Mouse (Mus musculus) embryonic facial prominence, embryonic 14.5 days (tissue): ENCODE measurements at regions not wholly inside any gene's neighbourhood (a gene's known extent, or its start where the extent isn't known, plus 50 kb on each side); places are given as distances from the start of the nearest gene placed in this dataset.

Experiments used
- ATAC-seq: fragments of 200-750 bp; cut with Nextera tagmentation; 2 replicates; pipeline ENCODE4 v1.8.0; 2017; ENCODE audit warnings: low read depth, moderate number of reproducible peaks, moderate TSS enrichment
- DNase-seq: peaks from one replicate; pipeline ENCODE4 v3.0.0-alpha.2; 2015; ENCODE audit warnings: low spot score
- H3K27ac ChIP-seq: fragments of 300-500 bp; sonication (generic); replicated peaks from 2 replicates; pipeline ENCODE4 v1.5.1; 2014; ENCODE audit warnings: low read depth, mild to moderate bottlenecking, low read length, moderate library complexity
- H3K27me3 ChIP-seq: fragments of 300-500 bp; sonication (generic); replicated peaks from 2 replicates; pipeline ENCODE4 v1.6.1; 2014; ENCODE audit warnings: low read length; ENCODE audit not compliant: control insufficient read depth, insufficient read depth
- H3K36me3 ChIP-seq: fragments of 300-500 bp; sonication (generic); 2 replicates; pipeline ENCODE4 v1.6.1; 2014; ENCODE audit warnings: low read length, mixed read lengths; ENCODE audit not compliant: control insufficient read depth, insufficient read depth
- H3K4me1 ChIP-seq: fragments of 300-500 bp; sonication (generic); 2 replicates; pipeline ENCODE4 v1.6.1; 2014; ENCODE audit warnings: antibody characterized with exemption, low read length; ENCODE audit not compliant: control insufficient read depth, insufficient read depth
- H3K4me2 ChIP-seq: fragments of 300-500 bp; sonication (generic); 2 replicates; pipeline ENCODE4 v1.6.1; 2014; ENCODE audit warnings: low read depth, mild to moderate bottlenecking, low read length, moderate library complexity, mixed read lengths
- H3K4me3 ChIP-seq: fragments of 300-500 bp; sonication (generic); 2 replicates; pipeline ENCODE4 v1.5.1; 2014; ENCODE audit warnings: low read depth, mild to moderate bottlenecking, low read length
- H3K9ac ChIP-seq: fragments of 300-500 bp; sonication (generic); 2 replicates; pipeline ENCODE4 v1.6.1; 2014; ENCODE audit warnings: low read depth, mild to moderate bottlenecking, low read length, moderate library complexity, mixed read lengths
- H3K9me3 ChIP-seq: fragments of 300-500 bp; sonication (generic); 2 replicates; pipeline ENCODE4 v1.6.1; 2016; ENCODE audit warnings: low read length; ENCODE audit not compliant: control insufficient read depth
- WGBS: fragments of 180-500 bp; shearing (Covaris S2); extraction: QIAGEN DNeasy Blood & Tissue Kit; methylation state at CpG from one replicate; pipeline ENCODE4 v1.1.7; 2014; 5-methylcytosine and 5-hydroxymethylcytosine counted together

GRCm38 (mm10) chr10:116697628-116698316, 116.5 kb upstream of the Cnot2 start:
- Histone ChIP-seq H3K4me3 (no peak overlapping the region), H3K27ac (no peak overlapping the region), H3K4me2 (no peak overlapping the region), H3K4me1 (no peaks in the 10 kb centered on the region), H3K9ac (no peak overlapping the region), H3K9me3 (no peaks in the 10 kb centered on the region), H3K27me3 (no peaks in the 10 kb centered on the region), H3K36me3 (no peaks in the 10 kb centered on the region)
- DNase-seq, result no peak
- ATAC-seq, result no peak
- 71% methylated on average over 14 of the region's 14 CpGs for WGBS

GRCm38 (mm10) chr10:116693816-116694215, 112.5 kb upstream of the Cnot2 start:
- DNase-seq (peak; percentile 71), ATAC-seq (peak; percentile 47; the same call in 1 of the 2 replicates)
- Histone ChIP-seq H3K4me3 (no peak overlapping the region), H3K27ac (no peak overlapping the region; the same call in 1 of the 2 replicates), H3K27me3 (no peaks in the 10 kb centered on the region), H3K4me2 (no peak overlapping the region), H3K9me3 (no peaks in the 10 kb centered on the region), H3K36me3 (no peaks in the 10 kb centered on the region), H3K4me1 (no peaks in the 10 kb centered on the region), H3K9ac (no peak overlapping the region)
- WGBS, result 86% methylated on average over 3 of the region's 3 CpGs

- Histone ChIP-seq H3K36me3 (no peaks in the 10 kb centered on the region), H3K9ac (no peak overlapping the region), H3K4me3 (no peak overlapping the region), H3K9me3 (0 out of 2 replicates have a peak, but pooled peaks cover under 1% of the 10 kb centered on the region), H3K4me2 (no peak overlapping the region), H3K27ac (no peak overlapping the region), H3K27me3 (no peaks in the 10 kb centered on the region), H3K4me1 (peaks cover 6% of the 10 kb centered on the region; the same call in 1 of the 2 replicates)
- WGBS, result 93% methylated on average over 11 of the region's 11 CpGs
- no peak for ATAC-seq
- no peak for DNase-seq
These were observed 105.4 kb upstream of the Cnot2 start for GRCm38 (mm10) chr10:116686741-116687140.

GRCm38 (mm10) chr10:116683374-116683773, 102.1 kb upstream of the Cnot2 start:
- Histone ChIP-seq H3K9ac (no peak overlapping the region), H3K27ac (no peak overlapping the region), H3K4me1 (peaks cover 6% of the 10 kb centered on the region; the same call in 1 of the 2 replicates), H3K4me3 (no peak overlapping the region), H3K4me2 (no peak overlapping the region), H3K9me3 (peaks cover 9% of the 10 kb centered on the region), H3K27me3 (no peaks in the 10 kb centered on the region), H3K36me3 (no peaks in the 10 kb centered on the region)
- DNase-seq (peak; percentile 78), ATAC-seq (peak; percentile 37; the same call in 1 of the 2 replicates)
- 34% methylated on average over 9 of the region's 9 CpGs for WGBS

- Histone ChIP-seq H3K4me2 (no peak overlapping the region), H3K9me3 (peaks cover 9% of the 10 kb centered on the region), H3K4me1 (peaks cover 6% of the 10 kb centered on the region; the same call in 1 of the 2 replicates), H3K4me3 (no peak overlapping the region), H3K9ac (no peak overlapping the region), H3K36me3 (no peaks in the 10 kb centered on the region), H3K27me3 (no peaks in the 10 kb centered on the region), H3K27ac (no peak overlapping the region)
- WGBS, result 76% methylated on average over 10 of the region's 10 CpGs
- DNase-seq (no peak), ATAC-seq (no peak)
These were observed 97.8 kb upstream of the Cnot2 start for GRCm38 (mm10) chr10:116678950-116679735.

- no peak for ATAC-seq
- WGBS, result 22% methylated on average over 4 of the region's 4 CpGs
These were observed 96.6 kb upstream of the Cnot2 start for GRCm38 (mm10) chr10:116677949-116678348.

GRCm38 (mm10) chr10:116675171-116675570, 93.9 kb upstream of the Cnot2 start:
- H3K27ac ChIP-seq, result no peak overlapping the region
- WGBS, result 43% methylated on average over 7 of the region's 7 CpGs
- no peak for ATAC-seq

More at GRCm38 (mm10) chr10:116677949-116678348, 96.6 kb upstream of the Cnot2 start:
- Histone ChIP-seq H3K36me3 (no peaks in the 10 kb centered on the region), H3K4me2 (no peak overlapping the region), H3K4me3 (no peak overlapping the region), H3K4me1 (peaks cover under 1% of the 10 kb centered on the region; the same call in 1 of the 2 replicates), H3K9me3 (peaks cover 9% of the 10 kb centered on the region), H3K27ac (no peak overlapping the region), H3K9ac (no peak overlapping the region), H3K27me3 (no peaks in the 10 kb centered on the region)
- peak; percentile 54 for DNase-seq

GRCm38 (mm10) chr10:116674348-116674747, 93.0 kb upstream of the Cnot2 start:
- Histone ChIP-seq H3K4me3 (no peak overlapping the region), H3K27me3 (no peaks in the 10 kb centered on the region), H3K9me3 (no peaks in the 10 kb centered on the region), H3K4me2 (no peak overlapping the region), H3K27ac (no peak overlapping the region), H3K9ac (no peak overlapping the region), H3K4me1 (no peaks in the 10 kb centered on the region; the same call in 1 of the 2 replicates), H3K36me3 (no peaks in the 10 kb centered on the region)
- DNase-seq (no peak), ATAC-seq (no peak)
- 65% methylated on average over 2 of the region's 2 CpGs for WGBS

More at GRCm38 (mm10) chr10:116675171-116675570, 93.9 kb upstream of the Cnot2 start:
- H3K9ac ChIP-seq, result no peak overlapping the region
- DNase-seq, result peak; percentile 51
- no peaks in the 10 kb centered on the region for H3K36me3 ChIP-seq
- no peaks in the 10 kb centered on the region; the same call in 1 of the 2 replicates for H3K4me1 ChIP-seq
- no peaks in the 10 kb centered on the region for H3K27me3 ChIP-seq
- no peak overlapping the region for H3K4me3 ChIP-seq
- H3K4me2 ChIP-seq, result no peak overlapping the region
- H3K9me3 ChIP-seq, result no peaks in the 10 kb centered on the region
